Mouse (Mus musculus): ENCODE data around the gene Rab3d.

Rab3d gene

DNA sequence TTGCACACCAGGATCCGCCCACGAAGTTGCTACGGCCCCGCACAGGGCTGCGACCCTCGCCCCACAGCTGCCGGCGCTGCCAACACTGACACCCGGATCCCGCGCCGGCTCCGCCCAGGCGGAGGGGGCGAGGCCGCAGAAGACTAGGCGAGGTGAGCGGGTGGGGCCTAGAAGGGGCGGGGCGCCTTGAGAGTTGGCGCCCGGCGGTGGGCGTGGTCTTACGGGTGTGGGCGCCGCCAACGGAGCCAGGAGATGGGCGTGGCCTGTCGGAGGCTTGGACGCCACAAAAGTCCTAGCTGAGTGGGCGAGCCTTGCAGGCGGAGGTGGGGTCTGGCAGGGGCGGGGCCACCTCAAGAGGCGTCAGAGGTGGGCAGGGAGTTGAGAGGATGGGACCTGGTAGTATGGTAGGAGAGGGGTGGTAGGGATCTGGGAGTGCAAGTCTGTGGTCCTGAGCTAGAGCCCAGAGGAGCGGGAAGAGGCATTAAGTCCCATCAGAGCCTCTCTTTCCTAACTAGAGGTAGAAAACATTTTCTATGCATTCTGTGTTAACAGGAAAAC is at the start of gene Rab3d:
Gene Rab3d (minus strand): TSS at position 158 of the 558 bp plus-strand sequence.
- DNase-seq, result peak; percentile 98 to 99

DNA sequence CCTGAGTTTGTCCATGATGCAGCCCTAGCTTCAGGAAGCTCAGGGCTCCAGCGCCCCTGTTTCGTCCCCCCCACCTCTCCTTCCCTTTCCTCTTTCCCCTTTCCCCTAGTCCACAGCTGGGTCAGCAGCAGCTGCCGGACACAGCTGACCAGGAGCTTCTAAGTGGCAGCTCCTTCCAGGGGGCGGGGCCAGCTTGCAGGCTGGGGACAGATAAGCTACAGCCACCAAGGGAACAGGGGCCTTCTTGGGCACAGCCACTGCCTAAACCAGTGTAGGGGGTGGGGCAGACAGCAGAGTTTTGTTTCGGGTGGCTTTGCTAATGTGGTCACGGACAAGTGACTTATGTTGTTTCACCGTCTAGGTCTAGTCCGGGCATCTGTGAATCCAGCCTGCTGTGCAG is 45.4 kb upstream of the Rab3d start, which contains the start of gene Epor:
Gene Epor (minus strand): TSS at position 90 of the 400 bp plus-strand sequence.
- DNase-seq, result peak; percentile 77 to 85

DNA sequence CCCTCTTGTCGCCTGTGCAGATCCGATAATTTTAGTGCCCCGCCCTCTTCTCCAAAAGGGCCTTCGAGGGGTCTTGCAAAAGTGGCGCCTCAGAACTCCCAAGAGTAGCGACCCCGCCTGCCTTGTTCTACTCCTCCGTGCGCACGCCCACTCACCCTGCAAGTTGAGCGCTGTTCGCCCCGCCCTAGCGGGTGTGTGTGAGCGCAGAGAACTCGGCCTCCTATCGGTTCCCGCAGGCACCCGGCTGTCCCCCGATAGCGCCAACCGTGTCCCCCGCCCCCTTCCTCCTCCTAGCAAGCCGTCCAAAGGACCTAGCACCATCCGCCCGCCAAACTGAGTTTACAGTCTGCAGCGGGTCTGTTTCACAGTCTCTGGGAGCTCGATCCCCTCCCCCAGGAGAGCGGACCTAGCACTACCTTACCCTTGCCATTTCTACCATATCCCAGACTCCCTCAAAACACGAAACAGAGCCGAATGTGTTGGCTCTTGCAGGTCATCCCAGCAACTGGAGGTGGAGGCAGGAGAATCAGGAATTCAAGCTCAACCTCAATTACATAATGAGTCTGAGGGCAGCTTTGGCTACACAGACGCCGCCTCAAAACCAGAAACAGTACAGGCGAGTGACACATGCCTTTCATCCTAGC is 44.5 kb upstream of the Rab3d start:
- peak; percentile 81 to 88 for DNase-seq

DNA sequence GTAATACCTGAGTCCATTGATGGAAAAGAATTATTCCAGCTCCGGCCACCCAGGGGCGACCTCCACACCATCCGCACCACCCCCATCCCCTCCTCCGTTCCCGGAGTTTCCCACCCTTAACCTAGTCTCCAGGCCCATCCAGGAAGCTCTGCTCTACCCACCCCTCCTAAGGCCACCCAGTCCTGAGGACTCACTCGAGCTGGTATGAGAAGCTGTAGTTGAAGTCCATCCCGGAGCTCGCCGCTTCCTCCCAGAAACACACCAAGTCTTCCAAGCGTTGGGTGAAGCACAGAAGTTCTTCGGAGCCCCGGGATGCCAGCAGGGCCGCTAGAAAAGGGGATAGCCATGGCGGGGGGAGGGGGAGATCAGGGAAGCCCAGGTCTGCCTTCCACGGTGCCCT is 44.0 kb upstream of the Rab3d start:
- peak; percentile 36 to 55 for DNase-seq

DNA sequence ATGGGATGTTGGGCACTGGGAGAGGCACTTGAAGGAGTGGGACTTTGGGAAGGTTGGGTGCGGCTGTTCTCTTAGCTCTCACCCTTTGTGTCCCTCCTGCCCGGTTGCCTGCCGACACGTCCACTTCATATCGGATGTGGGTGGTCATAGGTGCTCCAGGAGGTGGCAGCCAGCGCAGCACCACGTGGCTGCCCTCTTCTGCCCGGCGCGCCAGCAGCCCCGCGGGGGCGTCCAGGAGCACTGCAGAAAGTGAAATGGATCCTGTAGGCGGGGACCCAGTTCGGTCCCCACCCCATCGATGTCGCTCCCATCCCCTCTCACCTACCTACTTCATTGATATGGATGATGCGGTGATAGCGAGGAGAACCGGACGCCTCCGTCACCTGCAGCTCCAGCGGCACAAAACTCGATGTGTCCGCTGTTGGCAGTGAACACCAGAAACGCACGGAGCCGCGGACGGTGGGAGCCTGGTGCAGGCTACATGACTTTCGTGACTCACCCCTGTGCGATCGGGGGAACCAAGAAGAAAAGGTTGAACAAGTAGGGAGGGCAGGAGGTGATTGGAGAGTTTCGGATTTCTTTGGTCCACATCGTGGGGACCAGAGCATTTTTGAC is 43.5 kb upstream of the Rab3d start:
- DNase-seq, result no peak

DNA sequence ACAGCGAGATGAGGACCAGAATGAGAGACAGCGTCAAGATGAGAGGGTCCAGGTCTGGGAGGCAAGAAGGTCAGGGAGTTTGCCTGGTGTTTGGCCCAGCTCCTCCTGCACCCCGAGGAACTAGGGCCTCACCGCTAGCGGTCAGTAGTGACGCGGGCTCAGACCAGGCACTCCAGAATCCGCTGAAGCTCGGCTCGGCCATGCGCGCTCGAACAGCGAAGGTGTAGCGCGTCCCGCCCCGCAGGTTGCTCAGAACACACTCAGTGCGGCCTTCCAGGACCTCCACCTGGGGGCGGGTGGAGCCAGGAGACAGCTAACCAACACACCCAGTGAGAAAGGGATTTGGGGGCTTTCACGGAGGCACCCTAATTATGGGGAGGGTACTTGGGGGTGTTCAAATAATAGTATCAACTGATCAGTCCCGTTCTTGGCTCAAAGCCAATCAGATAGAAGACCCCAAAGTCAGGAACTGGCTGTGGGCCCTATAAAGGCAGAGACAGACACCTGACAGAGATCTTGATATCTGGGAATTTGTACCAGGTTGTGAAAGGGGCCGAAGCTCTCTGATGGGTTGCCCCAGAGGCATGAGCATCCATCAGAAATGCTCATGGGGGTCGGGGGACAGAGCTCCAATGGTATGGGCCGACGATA is 42.7 kb upstream of the Rab3d start:
- peak; percentile 72 to 81 for DNase-seq

DNA sequence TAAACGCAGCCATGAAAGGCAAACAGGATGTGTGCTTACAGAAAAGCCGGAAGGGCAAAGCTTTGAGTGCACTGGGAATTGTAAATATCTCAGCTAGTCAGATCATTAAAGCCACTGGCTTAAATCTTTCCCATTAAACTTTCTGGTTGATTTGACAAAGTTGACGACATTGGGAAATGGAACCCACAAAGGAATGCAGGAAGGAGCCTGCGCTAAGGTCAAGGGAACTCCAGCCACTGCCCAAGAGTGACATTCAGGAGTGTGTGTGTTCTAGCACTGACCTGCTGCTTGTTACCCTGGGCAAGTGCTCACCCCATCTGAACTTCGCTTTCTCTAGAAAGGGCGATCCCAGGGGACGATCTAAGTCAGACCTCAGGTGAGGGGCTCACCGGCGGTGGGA is 42.1 kb upstream of the Rab3d start:
- peak in 1 of 2 experiments; percentile 44 for DNase-seq

DNA sequence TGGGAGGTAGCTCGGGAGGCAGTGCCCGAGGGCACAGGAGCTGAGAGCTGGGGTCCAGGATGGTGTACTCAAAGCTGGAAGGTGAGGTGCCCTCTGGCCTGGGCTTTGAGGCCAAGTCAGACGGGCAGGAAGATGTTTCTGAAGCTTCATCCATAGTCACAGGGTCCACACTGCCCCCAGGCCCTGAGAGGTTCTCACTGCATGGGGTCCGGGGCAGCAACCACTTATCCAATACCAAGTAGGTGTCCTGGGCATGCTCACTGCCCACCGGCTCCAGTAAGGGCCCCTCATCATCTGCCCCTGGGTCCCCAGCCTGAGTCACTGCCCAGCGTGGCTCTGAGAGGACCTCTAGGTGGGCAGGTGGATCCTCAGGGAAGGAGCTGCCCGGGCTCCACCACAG is 41.3 kb upstream of the Rab3d start:
- DNase-seq, result no peak

DNA sequence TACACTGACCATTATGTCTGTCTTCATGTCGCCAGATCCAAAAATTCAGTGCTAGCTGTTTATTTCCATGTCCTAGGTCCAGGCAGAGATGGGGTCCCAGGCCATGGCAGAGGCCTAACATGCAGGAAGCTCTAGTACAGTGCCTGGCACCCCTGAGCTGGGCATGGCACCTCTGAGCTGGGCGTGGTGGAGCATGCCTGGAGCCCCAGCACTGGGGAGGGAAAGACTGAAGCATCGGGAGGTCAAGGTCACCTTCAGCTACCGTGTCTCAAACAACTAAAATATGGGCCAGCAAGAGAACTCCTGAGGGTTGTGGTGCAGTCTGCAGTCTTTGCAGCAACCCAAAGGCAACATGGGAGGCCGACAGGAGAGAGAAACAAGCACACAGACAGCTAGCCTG is 40.4 kb upstream of the Rab3d start:
- no peak for DNase-seq

DNA sequence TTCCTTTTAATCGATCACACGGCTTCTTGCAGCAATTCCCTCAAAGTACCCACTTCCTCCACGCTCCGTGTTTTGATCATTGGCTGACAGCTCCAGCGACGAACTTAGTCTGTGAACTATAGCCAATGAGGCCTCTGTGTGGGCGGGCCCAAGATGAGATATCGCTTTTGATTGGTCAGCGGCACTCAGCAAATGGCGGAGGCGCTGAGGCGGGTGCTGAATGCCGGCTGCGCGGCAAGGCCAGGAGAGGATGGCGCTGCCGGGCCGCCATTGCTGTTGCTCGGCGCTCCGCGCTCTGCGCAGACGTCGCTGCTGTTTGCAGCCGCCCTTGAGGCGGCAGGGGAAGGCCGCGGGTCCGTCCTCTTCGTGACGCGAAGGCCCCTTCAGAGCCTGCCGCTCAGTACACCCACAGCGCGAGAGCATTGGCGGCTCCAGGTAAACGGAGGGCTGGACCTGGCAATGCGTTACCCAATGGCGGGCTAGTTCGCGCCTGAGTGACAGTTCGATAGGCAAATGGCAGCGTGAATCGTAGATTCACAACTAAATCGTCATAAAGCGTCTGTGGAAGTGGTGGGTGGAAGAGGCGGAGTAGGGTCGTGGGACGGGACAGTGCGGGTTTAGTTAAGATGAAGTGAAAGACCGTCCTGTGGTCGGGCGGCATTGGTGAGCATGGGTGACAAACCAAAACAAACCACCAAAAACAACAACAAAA is 37.7 kb upstream of the Rab3d start, which contains the start of gene Swsap1:
Gene Swsap1 (plus strand): TSS at position 186 of the 712 bp plus-strand sequence.
- DNase-seq, result peak; percentile 98 to 99

DNA sequence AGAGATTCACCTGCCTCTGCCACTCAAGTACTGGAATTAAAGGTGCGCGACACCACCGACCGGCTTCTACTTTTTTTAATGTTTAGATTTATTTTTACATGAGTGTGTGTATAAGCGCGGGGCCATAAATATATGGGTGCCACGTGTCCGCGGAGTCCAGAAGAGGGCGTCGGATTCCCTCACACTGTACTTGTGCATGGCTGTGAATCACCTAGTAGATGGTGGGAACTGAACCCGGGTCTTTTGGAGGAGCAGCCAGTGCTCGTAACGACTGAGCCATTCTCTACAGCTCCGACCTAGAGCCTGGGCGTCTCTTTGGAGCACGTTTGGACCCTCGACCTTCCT is 37.2 kb upstream of the Rab3d start:
- no peak for DNase-seq

DNA sequence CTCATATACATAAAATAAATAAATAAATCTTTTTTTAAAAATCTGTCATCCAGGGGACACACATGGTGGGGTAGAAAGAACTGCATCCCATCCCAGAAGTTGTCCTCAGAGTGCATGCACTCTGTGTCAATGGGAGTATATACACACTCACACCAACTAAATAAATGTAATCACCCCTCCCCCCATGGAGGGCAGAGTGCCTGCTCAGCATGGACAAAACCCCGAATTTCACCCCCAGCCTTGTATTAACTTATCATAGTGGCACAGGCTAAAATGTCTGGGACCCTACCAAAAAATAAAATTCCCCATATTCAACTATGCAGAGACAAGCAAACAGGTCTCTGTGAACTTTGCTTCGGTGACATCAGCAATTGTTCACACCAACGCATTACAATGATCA is 36.6 kb upstream of the Rab3d start:
- DNase-seq, result no peak

DNA sequence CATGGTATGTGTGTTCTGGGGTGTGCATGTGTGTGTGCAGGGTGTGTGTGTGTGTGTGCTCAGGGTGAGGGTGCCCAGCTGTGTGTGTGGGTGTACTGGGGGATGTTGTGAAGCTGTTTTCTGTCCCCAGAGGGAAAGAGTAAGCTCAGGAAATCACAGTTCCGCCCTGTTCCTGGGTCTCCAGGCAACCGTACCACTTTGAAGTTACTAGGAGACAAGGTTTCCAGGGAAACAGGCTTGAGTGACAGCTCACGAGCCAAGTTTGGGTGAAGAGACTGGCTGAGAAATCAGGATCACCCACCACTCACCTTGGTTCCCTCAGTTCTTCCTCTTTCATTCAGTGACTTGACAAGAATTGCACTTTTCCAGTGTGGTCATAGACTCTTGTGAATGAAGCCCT is 35.6 kb upstream of the Rab3d start:
- no peak for DNase-seq

DNA sequence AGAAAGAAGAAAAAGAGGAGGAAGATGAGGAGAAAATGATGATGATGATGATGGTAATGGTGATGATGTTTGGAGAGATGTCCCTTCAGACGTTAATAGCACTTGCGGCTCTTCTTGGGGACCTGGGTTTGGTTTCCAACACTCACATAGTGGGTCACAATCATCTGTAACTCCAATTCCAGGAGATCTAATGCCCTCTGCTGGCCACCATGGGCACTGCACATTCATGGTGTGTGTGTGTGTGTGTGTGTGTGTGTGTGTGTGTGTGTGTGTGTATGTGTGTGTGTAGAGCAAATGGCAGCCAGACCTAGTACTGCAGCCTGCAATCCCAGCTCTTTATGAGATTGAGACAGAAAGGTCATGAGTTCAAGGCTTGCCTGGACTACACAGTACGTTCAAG is 34.0 kb upstream of the Rab3d start:
- no peak for DNase-seq

DNA sequence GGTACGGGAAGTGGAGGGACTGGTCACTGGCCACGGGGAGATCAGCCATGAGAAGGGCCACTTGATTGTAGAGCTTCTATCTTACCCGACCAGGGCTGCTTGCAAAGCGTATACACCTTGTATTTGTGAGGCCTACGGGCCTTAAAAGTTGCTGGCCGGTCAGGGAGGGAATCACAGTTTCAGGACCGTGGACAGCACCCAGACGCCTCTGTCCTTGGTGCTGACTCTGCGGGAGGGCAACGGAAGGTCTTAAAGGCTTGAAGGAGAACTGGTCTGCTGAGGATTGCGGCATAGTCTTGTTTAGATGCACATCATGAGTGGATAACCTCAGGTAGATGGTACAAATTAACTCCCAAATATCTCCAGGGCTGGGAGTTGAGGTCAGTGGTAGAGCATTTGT is 32.3 kb upstream of the Rab3d start:
- peak; percentile 86 to 89 for DNase-seq

DNA sequence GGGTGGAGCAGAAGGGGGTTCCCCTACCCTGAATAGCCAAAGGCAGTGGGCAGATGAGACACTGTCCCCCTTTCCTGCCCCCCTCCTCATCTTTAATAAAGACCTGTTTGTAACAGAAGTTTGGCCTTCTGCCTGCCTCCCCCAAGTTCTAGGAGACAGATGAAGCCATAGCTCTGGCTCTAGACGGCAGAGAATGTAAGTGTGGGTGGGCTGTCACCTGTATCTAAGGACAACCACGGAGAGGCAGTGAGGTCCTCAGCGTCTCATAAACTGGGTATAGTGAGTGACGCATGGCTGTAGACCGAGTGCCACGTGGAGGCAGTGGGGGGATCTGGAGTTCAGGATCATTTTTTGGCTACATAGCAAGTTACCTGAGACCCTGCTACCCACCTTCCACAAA is 30.8 kb upstream of the Rab3d start:
- no peak for DNase-seq

DNA sequence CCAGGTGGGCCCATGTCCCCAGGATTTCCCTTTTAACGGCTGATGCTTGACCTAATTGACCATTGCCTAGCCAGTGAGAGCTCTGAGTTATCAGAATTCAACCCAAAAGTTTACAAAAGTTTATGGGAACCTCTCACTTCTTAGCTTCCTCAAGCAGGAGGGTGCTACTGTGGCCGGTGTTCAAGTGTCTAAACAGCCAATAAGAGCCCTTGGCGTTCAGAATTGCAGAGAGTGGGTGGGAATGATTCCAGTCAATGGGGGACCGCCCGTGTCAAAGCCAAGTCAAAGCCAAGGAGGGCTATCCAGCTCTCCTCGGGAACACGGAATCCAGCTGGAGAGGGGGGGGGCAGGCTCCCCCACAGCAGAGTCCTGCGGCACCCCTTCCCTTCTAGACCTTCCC is 30.2 kb upstream of the Rab3d start:
- no peak for DNase-seq

DNA sequence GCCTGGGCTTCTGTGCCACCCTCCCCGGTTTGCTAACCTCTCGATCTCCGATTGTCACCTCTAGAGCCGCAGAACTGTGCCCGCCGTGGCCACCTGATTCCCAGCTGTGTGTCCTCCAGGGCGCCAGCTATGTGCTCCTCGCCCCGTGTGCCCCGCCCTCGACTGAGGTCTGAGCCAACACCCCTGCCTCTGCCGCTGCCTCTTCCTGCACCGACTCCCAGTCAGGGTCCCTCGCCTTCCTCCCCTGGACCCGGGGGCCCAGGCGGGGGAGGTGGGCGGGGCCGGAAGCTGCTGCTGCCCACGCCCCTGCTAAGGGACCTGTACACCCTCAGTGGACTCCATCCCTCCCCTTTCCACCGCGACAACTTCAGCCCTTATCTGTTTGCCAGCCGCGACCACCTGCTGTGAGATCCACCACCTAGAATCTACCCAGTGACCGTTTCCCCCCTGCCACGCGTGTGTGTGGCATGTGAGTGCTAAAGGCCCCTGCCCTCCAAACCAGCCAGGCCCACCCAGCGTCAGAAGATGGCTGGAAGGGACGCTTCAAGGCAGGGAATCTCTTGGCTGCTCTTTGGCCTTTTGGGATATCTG is 29.6 kb upstream of the Rab3d start:
- DNase-seq, result no peak

DNA sequence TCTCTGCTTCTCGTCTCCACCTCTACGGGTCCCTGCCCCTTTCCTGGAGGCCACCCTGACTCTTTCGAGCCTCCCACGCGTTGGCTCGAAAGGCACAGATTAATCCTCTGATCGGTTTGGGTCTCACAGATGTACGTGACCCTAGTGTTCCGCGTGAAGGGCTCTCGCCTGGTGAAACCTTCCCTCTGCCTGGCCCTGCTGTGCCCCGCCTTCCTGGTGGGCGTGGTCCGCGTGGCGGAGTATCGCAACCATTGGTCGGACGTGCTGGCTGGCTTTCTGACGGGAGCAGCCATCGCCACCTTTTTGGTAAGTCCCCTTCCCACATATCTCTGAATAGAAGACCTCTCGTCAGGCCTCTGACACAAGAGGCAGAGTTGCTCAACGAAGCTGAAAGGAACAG is 26.3 kb upstream of the Rab3d start:
- peak; percentile 41 to 59 for DNase-seq

DNA sequence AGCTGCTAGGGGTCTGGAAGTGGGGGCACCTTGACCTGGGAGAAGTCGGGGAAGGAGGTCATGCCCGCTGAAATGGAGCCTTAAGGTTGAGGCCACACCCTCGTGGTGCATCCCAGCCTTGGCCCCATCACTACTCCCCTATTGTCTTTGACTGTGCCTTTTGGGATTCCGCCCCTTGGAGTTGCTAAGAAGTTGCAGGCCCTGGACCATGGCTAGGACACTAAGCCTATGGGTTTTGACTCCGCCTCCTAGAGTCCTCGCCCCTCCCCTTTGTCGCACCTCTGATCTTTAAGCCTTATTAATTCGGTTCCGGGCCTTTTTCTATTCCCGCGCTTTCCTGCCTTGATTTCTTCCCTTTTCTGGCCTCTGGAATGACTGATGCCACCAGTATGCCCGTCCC is 25.6 kb upstream of the Rab3d start:
- no peak for DNase-seq

DNA sequence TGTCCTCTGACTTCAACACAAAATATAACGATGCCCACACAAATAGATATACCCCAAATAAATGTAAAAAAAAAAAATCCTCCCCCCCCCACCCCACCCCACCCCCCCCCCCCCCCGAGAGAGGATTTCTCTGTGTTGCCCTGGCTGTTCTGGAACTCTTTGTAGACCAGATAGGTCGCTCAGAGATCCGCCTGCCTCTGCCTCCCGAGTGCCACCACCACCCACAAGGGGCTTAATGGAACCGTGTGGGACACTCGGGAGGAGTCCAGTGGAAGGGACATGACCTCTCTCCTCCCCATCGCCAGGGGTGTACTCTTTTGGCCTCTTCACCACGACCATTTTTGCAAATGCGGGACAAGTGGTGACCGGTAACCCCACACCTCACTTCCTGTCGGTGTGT is 25.1 kb upstream of the Rab3d start:
- DNase-seq, result no peak

DNA sequence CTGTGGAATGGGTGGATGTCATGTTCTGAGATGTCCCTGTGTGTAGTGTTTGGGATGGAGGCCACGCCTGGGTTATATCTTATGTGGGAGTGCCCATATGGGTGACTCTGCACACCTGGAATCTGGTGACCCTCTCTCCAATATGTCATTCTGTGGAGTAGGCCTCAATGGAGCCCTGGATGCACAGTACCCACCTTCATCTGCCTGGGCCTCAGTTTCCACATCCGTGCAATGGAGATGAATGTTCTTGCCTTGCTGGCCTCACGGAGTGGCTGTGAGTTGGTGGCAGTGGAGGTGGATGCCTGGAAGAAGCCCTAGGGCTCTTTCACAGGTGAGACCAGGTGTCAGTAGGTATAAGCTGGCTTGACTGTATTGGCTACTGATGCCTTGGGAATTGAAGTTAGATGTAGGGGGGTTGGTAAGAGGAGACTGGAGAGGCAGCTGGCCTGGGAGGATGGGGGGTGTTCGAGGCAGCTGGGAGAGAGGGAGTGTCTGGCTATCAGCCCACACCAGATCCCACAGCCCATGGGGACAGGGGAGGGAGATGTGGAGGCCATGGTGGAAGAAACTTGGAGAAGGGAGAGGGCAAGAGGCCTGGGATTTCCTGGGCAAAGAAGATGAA is 20.4 kb upstream of the Rab3d start:
- DNase-seq, result no peak
